Mouse (Mus musculus): ENCODE results near the gene Chil3. TPM values are rescaled to one million over a fixed set of nuclear protein-coding genes. Genes with fewer than 3 reads are reported as not detected.

The Chil3 gene
- polyA plus RNA-seq, 1 experiment from 2014 or later = not detected

- Histone ChIP-seq H3K9me3 (ENCODE audit: low read depth, low read length) (no peaks in the 10 kb centered on the region), H3K9ac (no peak within 1 kb of the TSS), H3K4me1 (ENCODE audit: insufficient read depth) (no peaks in the 10 kb centered on the region), H3K27me3 (ENCODE audit: insufficient read depth, low read length) (no peaks in the 10 kb centered on the region), H3K27ac (ENCODE audit: low read depth) (no peak within 1 kb of the TSS), H3K36me3 (ENCODE audit: insufficient read depth) (no peaks in the 10 kb centered on the region), H3K4me2 (no peak within 1 kb of the TSS), H3K4me3 (ENCODE audit: low read depth, low read length) (no peak within 1 kb of the TSS)
- TF ChIP-seq CTCF (IDR thresholded peaks at IDR 0.05; ENCODE audit: low read depth) = no peak
- DNase-seq = no peak
- 78% methylated on average over 3 of the region's 3 CpGs for WGBS
- ATAC-seq (ENCODE audit: insufficient read depth) = no peak
Measured at GRCm38 (mm10) chr3:106112929-106113328, 54.4 kb downstream of the Chil3 start, which contains the start of gene Chia1. TSS of gene Chia1 (plus strand) at chr3:106113229.

Other genes starting within 250 kb of the Chil3 start
- 0.75 and 0.83 TPM in 2 replicates for gene I830077J02Rik, start 234.9 kb downstream of the Chil3 start, polyA plus RNA-seq (2014; fragmentation: Nextera tagmentation; extraction: Ambion mirVana)
- gene Wdr77, start 208.2 kb downstream of the Chil3 start, polyA plus RNA-seq (2014; fragmentation: Nextera tagmentation; extraction: Ambion mirVana) = 154 and 165 TPM in 2 replicates
- 449 and 462 TPM in 2 replicates for gene Atp5f1, start 207.5 kb downstream of the Chil3 start, polyA plus RNA-seq (2014; fragmentation: Nextera tagmentation; extraction: Ambion mirVana)
- gene Ovgp1, start 193.9 kb downstream of the Chil3 start, polyA plus RNA-seq (2014; fragmentation: Nextera tagmentation; extraction: Ambion mirVana) = 1.9 and 2.4 TPM in 2 replicates
- gene Pifo, start 152.9 kb downstream of the Chil3 start, polyA plus RNA-seq (2014; fragmentation: Nextera tagmentation; extraction: Ambion mirVana) = 0.34 and 0.35 TPM in 2 replicates
- not detected in 2 replicates for gene Chil5, start 134.8 kb downstream of the Chil3 start, polyA plus RNA-seq (2014; fragmentation: Nextera tagmentation; extraction: Ambion mirVana)
- gene Chia1, start 54.3 kb downstream of the Chil3 start, polyA plus RNA-seq (2014; fragmentation: Nextera tagmentation; extraction: Ambion mirVana) = 0.13 and 0.15 TPM in 2 replicates
- gene Chil4, start 51.9 kb upstream of the Chil3 start, polyA plus RNA-seq (2014; fragmentation: Nextera tagmentation; extraction: Ambion mirVana) = not detected in 2 replicates
- gene Chil6, start 238.6 kb upstream of the Chil3 start, polyA plus RNA-seq (2014; fragmentation: Nextera tagmentation; extraction: Ambion mirVana) = not detected in 2 replicates